Mouse (Mus musculus) right cerebral cortex, postnatal 10 days (tissue): ENCODE measurements around the gene Cd47.

Source experiments
- DNase-seq, 2 experiments: peaks; one replicate each; pipeline ENCODE4 v3.0.0; 2021; ENCODE audit warnings: low spot score in 2 of 2

Gene Cd47

DNA sequence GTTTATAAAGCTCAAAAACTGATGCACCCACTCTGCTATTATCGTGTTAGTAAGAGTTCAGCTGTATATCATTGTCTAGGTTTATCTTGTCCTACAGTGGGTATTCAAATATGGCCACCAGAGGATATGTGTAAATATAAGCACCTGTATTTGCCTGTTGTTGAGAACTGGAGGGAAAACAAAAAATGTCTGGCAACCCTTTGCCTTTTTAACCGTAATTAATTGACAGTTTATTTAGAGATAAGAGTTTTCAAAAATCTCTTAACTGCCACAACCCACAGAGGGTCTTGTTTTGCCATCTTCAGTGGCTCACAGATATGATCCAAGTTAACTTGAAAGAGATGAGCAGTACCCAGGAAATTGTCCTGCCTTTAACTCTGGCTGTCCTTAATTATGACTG, 113.8 kb downstream of the Cd47 start:
- DNase-seq: no peak

DNA sequence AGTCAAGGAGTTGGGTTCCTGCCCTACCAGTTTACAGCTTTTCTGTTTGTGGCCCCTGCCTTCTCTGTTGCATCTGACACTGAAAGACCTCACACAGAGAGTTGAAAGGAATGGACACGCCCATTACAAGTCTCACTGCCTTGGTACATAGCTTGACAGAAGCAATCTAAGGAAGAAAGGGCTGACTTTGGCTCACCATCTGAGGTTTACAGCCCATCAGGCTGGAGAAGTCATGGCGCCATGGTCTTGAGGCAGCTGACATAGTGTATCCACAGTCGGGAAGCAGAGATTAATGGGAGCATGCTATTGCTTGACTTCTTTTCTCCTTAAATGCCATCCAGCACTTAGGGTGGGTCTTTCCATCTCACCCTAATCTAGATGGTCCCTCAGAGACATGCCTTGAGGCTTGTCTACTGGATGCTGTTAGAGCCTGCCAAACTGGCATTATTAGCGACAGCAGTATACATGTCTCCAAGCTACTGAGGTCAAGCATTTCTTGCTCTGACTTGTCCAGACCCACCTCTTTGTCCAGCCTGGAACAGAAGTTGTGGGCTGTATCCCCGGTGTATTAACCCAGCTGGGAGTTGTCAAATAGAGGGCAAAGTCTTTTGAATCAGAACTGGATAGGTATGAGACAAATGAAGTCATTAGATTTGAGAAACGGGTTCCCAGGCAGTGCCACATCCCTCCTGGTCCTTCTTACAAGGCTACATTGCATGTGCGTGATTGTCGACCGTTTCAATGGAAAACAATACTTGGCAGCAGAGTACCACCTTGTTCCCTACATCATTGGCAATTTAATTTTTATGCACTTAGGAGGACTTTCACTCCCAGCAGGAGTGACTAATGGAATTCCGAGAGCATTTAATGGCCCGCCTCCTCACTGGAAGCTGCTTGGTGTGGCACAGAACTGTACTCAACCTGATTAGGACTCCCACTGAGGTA, 115.5 kb downstream of the Cd47 start:
- DNase-seq: no peak

DNA sequence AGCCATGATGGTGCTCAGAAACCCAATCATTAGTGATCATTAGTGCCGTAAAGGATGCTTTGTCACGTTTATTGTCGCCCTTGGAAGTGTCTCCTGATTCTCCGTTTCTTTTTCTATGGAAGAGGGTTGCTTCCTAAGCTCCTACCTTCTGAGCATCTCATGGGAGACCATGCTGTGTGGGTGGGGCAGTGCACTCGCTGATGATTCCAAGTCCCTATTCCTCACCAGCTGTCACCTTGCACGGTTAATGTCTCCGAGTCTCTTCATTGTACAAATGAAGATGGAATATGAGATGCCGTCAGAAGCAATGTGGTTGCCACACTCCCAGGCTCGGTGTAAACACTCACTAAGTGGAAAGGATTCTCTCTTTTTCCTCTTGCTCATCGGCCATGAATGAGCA, 119.9 kb downstream of the Cd47 start:
- DNase-seq: no peak

DNA sequence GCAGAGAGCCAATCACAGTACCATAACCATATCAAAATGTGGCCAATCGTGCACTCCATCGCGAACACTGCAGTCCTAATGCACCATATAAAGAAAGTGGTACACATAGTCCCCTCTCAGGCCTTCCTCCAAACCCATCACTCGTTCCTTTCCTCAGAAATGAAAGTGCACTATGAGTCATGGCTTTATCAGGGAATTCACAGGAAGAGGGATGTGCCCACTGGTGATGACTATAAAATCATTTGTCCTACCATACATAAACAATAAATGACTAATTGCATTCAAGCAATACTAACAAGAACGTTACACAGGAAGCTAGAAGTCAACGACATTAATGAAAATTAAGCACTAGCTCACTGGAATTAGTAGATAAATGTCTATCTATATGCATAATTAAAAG, 121.3 kb downstream of the Cd47 start:
- DNase-seq: no peak

DNA sequence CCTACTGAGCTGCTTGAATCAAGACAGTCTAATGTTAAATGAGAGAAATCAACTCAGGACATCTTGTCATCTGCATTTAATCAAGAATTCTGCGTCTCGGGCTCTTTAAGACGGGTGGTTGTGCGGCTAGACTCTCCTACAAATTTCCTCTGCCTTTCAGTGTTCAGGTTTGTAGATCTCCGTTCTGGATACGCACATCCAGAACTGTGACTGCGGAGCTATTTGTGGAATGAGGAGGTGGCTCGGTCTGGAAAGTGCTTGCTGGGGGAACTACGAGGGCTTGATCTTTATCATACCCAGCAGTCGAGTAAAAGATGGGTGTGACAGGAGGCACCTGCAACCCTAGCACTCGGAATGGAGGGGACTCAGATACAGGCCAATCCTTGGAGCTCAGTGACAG, 121.8 kb downstream of the Cd47 start:
- DNase-seq: no peak

DNA sequence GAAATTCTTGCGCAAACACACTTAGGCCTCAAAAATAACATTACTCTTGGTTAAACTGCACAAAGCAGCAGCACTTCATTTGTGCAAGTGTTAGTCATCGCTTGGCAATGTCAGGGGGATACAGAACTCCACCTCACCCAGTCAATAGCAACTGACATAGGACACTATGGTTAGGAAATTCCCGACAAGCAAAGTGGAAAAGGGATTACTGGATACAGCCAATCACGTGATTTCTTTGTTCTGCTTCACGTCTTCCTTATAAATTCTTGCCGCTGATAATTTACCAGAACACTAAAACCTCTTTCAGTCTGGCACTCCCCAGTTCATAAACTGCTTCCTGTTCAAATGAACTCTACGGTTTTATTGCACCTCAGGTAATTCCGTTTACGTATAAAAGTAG, 123.4 kb downstream of the Cd47 start:
- DNase-seq: no peak

DNA sequence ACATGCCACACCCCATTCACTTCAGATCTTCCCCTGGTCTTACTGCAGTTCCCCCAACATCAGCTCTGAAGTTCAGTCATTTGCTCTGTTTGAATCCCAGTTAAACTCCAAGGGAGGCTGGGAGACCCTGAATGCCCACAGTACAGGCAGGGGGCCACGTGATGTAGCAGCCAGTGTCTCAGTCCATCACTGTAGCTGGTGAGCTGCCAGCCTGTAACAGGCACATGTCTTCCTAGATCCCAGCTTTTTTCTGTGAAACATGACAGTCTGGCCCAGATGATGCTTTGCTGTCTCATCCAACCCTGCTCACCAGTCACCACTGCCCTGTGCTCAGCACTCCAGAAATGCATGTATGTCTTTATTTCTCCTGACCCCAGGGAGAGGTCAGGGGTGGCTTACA, 124.6 kb downstream of the Cd47 start:
- DNase-seq: no peak

DNA sequence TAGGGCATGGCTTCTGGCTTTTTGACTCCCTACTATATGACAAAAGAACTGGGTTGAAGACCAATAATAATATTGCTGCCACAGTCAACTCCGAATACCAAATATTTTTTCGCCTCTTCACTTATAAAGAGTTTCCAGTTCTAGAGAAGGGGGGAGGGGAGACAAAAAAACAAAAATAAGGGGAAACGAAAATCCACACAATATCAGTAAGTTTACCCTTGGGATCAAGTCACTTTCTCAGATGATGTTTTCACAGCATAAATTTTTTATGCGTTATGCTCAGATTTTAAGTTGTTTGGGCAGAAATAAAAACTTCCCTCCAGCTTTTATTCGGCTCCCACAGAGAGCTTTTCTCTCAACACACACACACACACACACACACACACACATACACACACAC, 132.9 kb downstream of the Cd47 start:
- DNase-seq: no peak

DNA sequence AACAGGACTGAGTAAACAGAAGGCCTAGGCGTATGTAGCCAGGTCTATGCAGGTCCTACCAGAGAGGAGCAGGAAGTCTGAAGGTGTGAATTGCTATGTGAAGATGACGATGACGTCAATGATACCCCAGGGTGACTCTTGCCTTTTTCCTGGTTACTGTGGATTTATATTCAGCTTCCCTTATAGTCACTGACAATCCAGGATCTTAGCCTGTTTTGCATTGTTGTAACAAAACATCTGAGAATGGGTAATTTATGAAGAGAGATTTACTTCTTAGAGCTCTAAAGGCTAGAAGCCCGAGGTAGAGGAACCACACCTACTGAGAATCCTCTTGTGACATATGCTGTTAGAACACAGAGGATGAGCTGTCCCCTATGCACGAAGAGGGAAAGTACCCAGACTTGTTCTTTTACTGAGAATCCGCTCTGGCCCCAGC, 135.7 kb downstream of the Cd47 start:
- no peak for DNase-seq

DNA sequence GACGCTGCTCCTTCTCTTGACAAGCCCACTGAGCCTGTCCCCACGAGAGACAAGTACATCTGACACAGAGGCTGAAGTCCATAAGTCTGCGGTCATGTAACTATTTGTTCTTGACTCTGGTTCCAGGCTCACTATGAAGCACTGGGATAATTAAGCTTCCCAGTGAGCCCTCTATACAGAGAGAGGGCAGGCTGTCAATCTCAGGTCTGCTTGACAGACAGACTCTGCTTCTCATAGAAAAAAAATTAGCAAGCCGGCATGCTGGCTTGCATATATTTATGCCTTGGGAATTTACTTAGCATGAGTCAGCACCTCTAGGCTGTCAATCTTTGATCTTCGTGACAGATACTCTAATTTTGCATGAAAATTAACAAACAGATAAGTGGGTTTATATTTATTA, 136.5 kb downstream of the Cd47 start:
- no peak for DNase-seq

DNA sequence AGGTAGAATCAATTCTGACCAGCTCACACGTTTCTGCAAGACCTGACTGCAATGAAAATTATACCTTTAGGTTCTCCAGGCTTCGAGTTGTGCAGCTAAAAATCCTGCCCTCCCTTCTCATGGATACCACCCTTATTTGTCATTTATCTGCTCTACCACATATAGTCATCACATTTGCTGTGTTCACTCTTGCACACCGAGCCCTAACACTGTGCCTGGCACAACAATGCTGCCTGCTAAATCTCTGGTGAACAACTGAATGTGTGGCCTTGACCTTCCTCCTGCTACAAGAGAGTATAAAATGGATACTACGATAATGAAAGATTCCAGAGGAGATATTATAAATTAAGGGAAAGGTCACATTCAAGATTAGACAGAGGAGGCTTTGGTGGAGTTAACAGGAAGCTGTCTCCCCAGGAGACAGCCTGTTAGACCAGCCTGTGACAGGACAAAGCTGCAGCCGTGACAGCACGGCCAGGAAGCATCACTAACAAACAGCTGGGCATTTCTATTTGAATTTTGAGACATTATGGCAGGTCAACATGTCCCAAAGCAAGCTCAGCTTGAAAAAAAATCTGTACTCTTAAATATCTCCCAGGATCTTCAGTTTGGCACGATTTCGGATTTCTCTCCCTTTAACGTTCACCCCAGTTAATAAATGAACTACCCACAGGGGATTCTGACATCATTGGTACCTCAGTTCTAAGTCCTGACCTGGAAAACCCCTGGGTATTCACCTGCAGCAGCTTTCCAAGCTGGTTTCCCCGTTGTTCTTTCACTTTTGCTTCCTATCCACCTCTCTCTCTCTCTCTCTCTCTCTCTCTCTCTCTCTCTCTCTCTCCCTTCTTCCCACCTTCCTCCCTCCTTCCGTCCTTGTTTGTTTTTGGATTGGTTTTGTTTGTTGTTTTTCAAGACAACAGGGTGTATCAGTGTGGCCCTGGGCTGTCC, 137.2 kb downstream of the Cd47 start:
- no peak for DNase-seq

DNA sequence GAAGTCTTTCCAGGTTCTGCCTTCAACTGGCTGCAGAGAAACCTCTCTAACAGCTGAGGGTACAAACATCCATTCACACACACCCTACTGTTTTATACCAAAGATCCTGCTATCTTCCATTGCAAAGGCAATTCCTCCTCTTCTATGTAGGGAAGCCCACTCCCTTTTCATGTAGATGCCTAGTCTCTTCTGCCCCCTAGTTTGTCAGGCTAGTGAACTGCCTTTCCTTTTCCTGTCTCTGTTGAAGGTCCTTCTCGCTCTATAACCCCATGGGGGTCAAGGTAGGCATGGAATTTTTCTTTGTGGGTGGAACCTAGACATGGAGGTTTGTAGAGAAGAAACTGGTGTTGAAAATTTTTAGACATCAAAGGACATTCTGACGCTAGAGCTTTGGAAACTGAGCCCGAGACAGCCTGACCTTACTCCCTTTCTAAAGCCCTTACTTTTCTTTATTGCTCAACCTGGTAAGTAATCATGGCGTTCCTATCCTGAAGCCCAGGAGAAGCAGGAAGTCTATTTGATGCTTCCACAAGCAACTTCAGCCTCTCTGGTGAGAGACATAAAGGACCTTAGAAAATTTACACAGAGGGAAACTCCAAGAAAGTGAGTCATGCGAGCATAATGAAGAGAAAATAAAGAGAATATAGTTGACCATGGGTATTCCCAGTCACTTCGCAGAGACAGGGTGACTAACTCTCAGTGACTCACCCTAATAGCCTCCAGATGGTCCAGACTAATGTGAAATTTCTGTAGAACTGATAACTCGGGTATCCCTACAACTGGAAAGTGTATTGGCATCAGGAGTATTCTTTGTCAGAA, 138.4 kb downstream of the Cd47 start:
- no peak for DNase-seq

DNA sequence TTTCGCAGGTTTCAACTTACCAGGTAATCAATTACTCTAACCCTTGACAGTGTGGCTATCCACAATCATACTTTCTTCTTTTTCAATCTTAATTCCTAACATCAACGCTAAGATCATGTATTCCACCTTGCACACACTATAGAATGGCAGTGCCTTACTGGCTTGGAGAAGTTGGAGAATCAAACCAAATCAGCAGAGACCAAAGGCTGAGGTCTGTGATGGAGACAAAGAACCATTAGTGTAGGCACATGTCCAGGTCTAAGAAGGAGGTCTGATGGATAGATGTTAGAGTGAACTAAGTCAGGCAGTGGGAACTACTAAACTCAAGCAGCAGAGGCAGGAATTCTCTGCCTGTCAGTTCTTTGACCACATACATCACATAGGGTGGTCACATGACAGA, 139.0 kb downstream of the Cd47 start:
- DNase-seq: no peak

DNA sequence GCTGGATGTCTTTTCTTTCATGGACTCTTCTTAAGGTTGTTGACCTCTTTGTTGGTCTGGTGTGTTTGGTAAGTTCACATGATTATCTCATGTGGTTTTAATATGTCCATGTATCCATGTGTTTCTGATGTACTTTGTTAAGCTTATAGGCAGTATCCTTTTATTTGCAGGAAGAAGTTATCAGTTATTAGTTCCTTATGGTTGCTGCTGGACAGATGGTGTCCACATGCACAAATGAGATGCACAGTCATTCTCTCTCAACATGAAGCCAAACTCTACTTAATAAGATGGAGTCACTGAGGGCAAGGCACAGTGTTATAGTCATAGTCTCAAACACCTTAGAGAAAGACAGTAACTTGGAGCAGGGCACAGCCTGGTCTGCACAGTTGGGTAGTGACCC, 140.1 kb downstream of the Cd47 start:
- DNase-seq: no peak

DNA sequence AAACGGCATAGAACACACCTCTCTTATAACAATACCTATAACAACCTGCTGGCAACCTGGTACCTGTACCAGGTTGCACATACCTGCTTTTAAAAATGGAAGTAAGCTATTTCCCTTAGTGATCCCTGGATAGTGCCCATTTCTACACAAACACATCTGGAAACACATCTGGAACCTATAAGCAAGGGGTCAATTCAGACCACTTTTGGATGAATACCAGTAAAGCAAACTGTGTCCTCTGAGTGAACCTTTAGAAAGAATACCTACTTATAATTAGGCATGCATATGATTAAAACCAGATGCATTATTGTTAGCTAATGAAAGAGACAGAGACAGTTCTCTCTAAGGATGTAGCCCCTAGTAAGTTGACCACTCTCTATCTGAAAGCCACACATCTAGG, 140.7 kb downstream of the Cd47 start:
- DNase-seq: no peak

DNA sequence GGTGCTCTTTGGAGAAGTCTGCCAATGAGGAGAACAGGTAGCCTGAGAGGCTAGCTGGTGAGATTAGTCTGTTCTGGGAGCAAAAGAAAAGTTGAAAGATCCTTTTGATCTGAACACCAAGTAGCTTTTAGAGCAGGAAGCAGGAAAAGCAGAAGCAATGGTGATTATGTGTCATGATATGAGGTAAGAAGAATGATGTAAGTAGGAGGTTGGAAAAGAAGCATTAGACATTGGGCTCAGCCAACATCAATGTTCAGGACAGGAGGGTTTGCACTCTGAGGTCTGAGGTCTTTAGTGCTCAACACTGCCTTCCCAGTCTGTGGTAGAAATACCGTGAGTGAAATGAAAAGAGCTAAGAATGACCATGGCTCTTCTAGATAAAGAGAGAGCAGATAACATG, 143.4 kb downstream of the Cd47 start:
- DNase-seq: no peak

DNA sequence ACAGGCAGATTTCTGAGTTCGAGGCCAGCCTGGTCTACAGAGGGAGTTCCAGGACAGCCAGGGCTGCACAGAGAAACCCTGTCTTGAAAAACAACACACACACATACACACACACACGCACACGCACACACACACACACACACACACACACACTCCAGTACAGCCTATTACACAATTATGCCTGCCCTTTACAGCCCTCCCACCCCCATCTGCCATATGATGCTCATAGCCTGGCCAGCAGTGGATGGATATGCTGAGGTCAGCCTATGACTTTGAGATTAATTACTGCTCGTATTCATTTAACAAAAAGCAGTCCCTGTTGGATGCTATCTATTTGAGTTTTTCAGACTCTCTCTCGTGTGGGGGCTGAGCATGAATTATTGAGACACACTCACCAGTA, 144.8 kb downstream of the Cd47 start:
- DNase-seq: no peak

DNA sequence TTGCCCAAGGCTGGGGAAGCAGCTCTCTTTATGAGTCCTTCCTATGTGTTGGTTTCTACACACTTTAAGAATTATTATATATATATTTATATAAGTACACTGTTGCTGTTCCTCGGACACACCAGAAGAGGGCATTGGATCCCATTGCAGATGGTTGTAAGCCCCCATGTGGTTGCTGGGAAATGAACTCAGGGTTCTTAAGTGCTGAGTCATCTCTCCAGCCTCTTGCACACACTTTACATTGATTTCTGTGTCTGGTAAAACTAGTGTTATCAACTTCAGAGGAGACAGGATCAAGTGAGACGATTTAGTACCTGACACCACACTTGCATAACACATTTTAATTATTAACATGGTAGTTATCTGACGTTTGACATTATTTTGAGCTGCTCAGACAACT, 146.7 kb downstream of the Cd47 start:
- no peak for DNase-seq

DNA sequence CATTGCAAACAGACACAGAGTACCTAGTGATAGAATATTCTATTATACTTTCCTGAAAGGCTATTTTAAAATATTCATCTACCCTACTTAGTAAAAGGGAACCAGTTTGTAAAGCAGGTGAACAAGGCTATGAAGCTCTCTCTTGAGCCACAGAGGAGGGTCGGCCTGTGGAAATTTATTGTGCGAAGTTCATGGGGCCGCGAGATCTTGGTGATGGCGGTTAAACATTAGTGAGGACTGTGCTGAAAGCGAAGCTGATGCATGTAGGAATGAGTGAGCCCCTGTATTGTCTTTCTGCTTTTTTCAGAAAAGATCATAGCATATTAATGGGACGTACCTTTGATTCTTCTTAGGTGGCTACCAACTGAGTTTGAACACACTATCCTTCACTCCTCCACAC, 147.3 kb downstream of the Cd47 start:
- no peak for DNase-seq

DNA sequence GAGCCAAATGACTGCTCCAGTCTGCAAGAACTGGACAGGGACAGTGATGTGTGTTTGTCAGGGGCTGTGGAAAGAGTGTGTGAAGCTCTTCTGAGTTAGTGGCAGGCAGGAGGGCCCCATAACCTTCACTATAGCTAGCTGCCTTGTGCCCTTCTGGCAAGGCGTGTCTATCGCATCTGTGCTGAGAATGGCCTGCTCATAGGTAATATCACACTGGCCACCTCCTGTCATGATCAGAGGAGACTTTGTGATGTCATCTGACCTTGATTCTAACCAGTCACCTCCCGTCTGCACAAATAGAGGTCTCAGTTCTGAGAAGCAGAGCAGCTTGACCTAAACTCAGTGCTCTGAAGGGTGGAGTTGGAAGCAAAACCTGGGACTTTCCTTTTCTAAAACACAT, 148.0 kb downstream of the Cd47 start:
- DNase-seq: no peak

DNA sequence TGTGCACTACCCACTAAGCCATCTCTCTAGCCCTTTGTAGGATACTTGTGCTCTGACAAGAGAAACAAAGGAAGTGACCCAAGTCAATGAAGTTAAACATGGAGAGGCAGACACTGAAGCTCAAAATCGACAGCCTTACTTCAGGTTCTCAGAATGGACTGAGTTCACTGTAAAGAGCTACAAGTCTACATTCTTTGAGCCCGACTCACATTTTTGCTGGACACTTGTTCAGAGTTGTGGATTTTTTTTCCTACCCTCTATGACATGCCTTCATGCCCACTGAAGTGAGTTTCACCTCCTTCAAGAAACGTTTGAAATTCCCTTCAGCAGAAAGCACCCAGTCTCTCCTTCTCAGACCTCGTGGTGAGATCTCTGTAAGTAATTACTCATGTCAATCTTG, 148.9 kb downstream of the Cd47 start:
- DNase-seq: no peak

DNA sequence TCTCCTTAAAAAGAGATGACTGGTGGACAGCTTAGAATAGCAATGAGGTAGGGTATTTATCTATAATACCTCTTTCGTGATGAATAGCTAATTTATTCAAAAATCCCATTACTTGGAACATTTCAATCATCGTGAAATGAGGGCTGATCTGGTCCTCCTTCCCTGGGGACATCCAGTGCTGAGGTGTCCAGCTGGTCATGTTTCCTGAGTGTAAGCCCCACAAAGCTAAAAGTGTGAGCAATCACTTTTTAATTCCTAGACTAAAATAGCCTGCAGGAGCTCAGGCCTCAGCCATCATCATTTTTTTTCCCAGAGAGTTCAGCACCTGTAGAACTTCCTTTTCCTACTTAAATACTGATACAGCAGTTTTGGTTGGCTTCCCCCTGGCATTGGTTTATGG, 150.0 kb downstream of the Cd47 start:
- no peak for DNase-seq
